Mouse (Mus musculus): Measurements from ENCODE around the gene Pnp. TPM values are rescaled to one million over a fixed set of nuclear protein-coding genes. Genes with fewer than 3 reads are reported as not detected.

Gene Pnp
- total and polyA plus RNA-seq, 3 experiments = 80.0 to 118 (median 99.3) TPM

- no peak for TF ChIP-seq ELF1 (IDR thresholded peaks at IDR 0.05; ENCODE audit: low read depth, low read length)
- Histone ChIP-seq H3K9ac (ENCODE audit: insufficient read depth, low read depth) (no peak overlapping the region), H3K79me2 (replicated peaks; ENCODE audit: control insufficient read depth, extremely low read depth, insufficient read depth, poor library complexity, severe bottlenecking) (no peaks in the 10 kb centered on the region), H3K4me1 (ENCODE audit: control insufficient read depth in 1 of 2, insufficient read depth in 2 of 2) (peaks cover 5 to 32% of the 10 kb centered on the region in 2 experiments), H3K4me3 (replicated peaks in 1 of 3; ENCODE audit: low read depth in 2 of 3, low read length in 2 of 3, poor library complexity in 1 of 3) (no peak overlapping the region), H3K9me3 (replicated peaks; ENCODE audit: low read length) (no peaks in the 10 kb centered on the region), H3K27ac (ENCODE audit: insufficient read depth, low read depth) (no peak overlapping the region), H3K27me3 (replicated peaks) (no peaks in the 10 kb centered on the region), H3K36me3 (replicated peaks in 1 of 2; ENCODE audit: control insufficient read depth in 1 of 2, insufficient read depth in 1 of 2, low read length in 1 of 2) (no peaks in the 10 kb centered on the region), H3K4me2 (ENCODE audit: insufficient read depth, low read depth, poor library complexity, severe bottlenecking) (no peak overlapping the region)
- dilution Hi-C loops (cut with MboI; ENCODE audit: extremely low pct_ligation_motif_present, extremely low pct_unique_long_range_greater_than_20kb, low sequenced_read_pairs) (no loop called here), in situ Hi-C loops (cut with MboI; ENCODE audit: low pct_ligation_motif_present, low pct_unique_long_range_greater_than_20kb, low sequenced_read_pairs) (no loop called here)
- no peak for DNase-seq (ENCODE audit: extremely low read depth)
Measured at GRCm38 (mm10) chr14:50973700-50974099, 42.8 kb downstream of the Pnp start.

- H3K4me3 ChIP-seq (replicated peaks in 1 of 3; ENCODE audit: low read depth in 2 of 3, low read length in 2 of 3, poor library complexity in 1 of 3) = no peak overlapping the region
- in situ Hi-C loops (cut with MboI; ENCODE audit: low pct_ligation_motif_present, low pct_unique_long_range_greater_than_20kb, low sequenced_read_pairs) = no loop called here
- H3K27me3 ChIP-seq (replicated peaks) = no peaks in the 10 kb centered on the region
- H3K36me3 ChIP-seq (replicated peaks in 1 of 2; ENCODE audit: control insufficient read depth in 1 of 2, insufficient read depth in 1 of 2, low read length in 1 of 2) = no peaks in the 10 kb centered on the region
- dilution Hi-C loops (cut with MboI; ENCODE audit: extremely low pct_ligation_motif_present, extremely low pct_unique_long_range_greater_than_20kb, low sequenced_read_pairs) = no loop called here
- H3K9ac ChIP-seq (ENCODE audit: insufficient read depth, low read depth) = no peak overlapping the region
- no peak for DNase-seq (ENCODE audit: extremely low read depth)
- H3K4me2 ChIP-seq (ENCODE audit: insufficient read depth, low read depth, poor library complexity, severe bottlenecking) = no peak overlapping the region
- H3K79me2 ChIP-seq (replicated peaks; ENCODE audit: control insufficient read depth, extremely low read depth, insufficient read depth, poor library complexity, severe bottlenecking) = no peaks in the 10 kb centered on the region
- H3K27ac ChIP-seq (ENCODE audit: insufficient read depth, low read depth) = no peak overlapping the region
- H3K4me1 ChIP-seq (ENCODE audit: control insufficient read depth in 1 of 2, insufficient read depth in 2 of 2) = peaks cover 5 to 32% of the 10 kb centered on the region in 2 experiments
- no peaks in the 10 kb centered on the region for H3K9me3 ChIP-seq (replicated peaks; ENCODE audit: low read length)
- TF ChIP-seq CHD1 (IDR thresholded peaks at IDR 0.05; ENCODE audit: low read depth, low read length) = no peak
- no peak for TF ChIP-seq ELF1 (IDR thresholded peaks at IDR 0.05; ENCODE audit: low read depth, low read length)
- TF ChIP-seq IRF4 (IDR thresholded peaks at IDR 0.05; ENCODE audit: low read depth, low read length) = no peak
- no peak for TF ChIP-seq ZMIZ1 (IDR thresholded peaks at IDR 0.05; ENCODE audit: low read depth, low read length)
- TF ChIP-seq ZNF384 (IDR thresholded peaks at IDR 0.05; ENCODE audit: low read depth, low read length) = no peak
- TF ChIP-seq JUND (conservative IDR thresholded peaks at IDR 0.05; ENCODE audit: low read depth, low read length) = no peak
- TF ChIP-seq UBTF (IDR thresholded peaks at IDR 0.05; ENCODE audit: low read depth, low read length) = no peak
- no peak for TF ChIP-seq POLR2AphosphoS2 (IDR thresholded peaks at IDR 0.05; ENCODE audit: low read depth, low read length)
- no peak for TF ChIP-seq MAZ (IDR thresholded peaks at IDR 0.05; ENCODE audit: low read depth, low read length)
- TF ChIP-seq USF1 (IDR thresholded peaks at IDR 0.05; ENCODE audit: low read depth, low read length) = no peak
- TF ChIP-seq RAD21 (IDR thresholded peaks at IDR 0.05; ENCODE audit: low read depth, low read length) = no peak
- no peak for TF ChIP-seq EP300 (IDR thresholded peaks at IDR 0.05; ENCODE audit: low read length)
- TF ChIP-seq POLR2A (IDR thresholded peaks at IDR 0.05; ENCODE audit: low read depth, low read length) = no peak
- no peak for TF ChIP-seq TCF12 (IDR thresholded peaks at IDR 0.05; ENCODE audit: low read depth, low read length)
- TF ChIP-seq PAX5 (IDR thresholded peaks at IDR 0.05; ENCODE audit: low read length) = no peak
Measured at GRCm38 (mm10) chr14:50975001-50975400, 44.1 kb downstream of the Pnp start.

GRCm38 (mm10) chr14:50976674-50977073, 45.8 kb downstream of the Pnp start:
- dilution Hi-C loops (cut with MboI; ENCODE audit: extremely low pct_ligation_motif_present, extremely low pct_unique_long_range_greater_than_20kb, low sequenced_read_pairs) (no loop called here), in situ Hi-C loops (cut with MboI; ENCODE audit: low pct_ligation_motif_present, low pct_unique_long_range_greater_than_20kb, low sequenced_read_pairs) (no loop called here)
- Histone ChIP-seq H3K9ac (ENCODE audit: insufficient read depth, low read depth) (peak overlapping the region; percentile 36), H3K79me2 (replicated peaks; ENCODE audit: control insufficient read depth, extremely low read depth, insufficient read depth, poor library complexity, severe bottlenecking) (no peaks in the 10 kb centered on the region), H3K27ac (ENCODE audit: insufficient read depth, low read depth) (no peak overlapping the region), H3K4me2 (ENCODE audit: insufficient read depth, low read depth, poor library complexity, severe bottlenecking) (peak overlapping the region; percentile 45), H3K36me3 (replicated peaks in 1 of 2; ENCODE audit: control insufficient read depth in 1 of 2, insufficient read depth in 1 of 2, low read length in 1 of 2) (no peaks in the 10 kb centered on the region), H3K9me3 (replicated peaks; ENCODE audit: low read length) (no peaks in the 10 kb centered on the region), H3K4me3 (replicated peaks in 1 of 3; ENCODE audit: low read depth in 2 of 3, low read length in 2 of 3, poor library complexity in 1 of 3) (no peak overlapping the region), H3K27me3 (replicated peaks) (no peaks in the 10 kb centered on the region), H3K4me1 (ENCODE audit: control insufficient read depth in 1 of 2, insufficient read depth in 2 of 2) (peaks cover 0 to 25% of the 10 kb centered on the region in 2 experiments; a peak in 2 of 4 replicates)
- DNase-seq (ENCODE audit: extremely low read depth) = peak; percentile 46
- TF ChIP-seq BHLHE40 (IDR thresholded peaks at IDR 0.05; ENCODE audit: low read depth, low read length) = peak; percentile 59; the same call in 1 of the 2 replicates
- peak; percentile 54; the same call in 1 of the 2 replicates for TF ChIP-seq NELFE (IDR thresholded peaks at IDR 0.05; ENCODE audit: low read depth, low read length)
- TF ChIP-seq KAT2A (IDR thresholded peaks at IDR 0.05; ENCODE audit: insufficient replicate concordance, low read length) = no peak
- TF ChIP-seq USF1 (IDR thresholded peaks at IDR 0.05; ENCODE audit: low read depth, low read length) = no peak
- no peak for TF ChIP-seq PAX5 (IDR thresholded peaks at IDR 0.05; ENCODE audit: low read length)
- TF ChIP-seq IRF4 (IDR thresholded peaks at IDR 0.05; ENCODE audit: low read depth, low read length) = peak; percentile 18; the same call in 1 of the 2 replicates
- TF ChIP-seq NRF1 (IDR thresholded peaks at IDR 0.05; ENCODE audit: low read depth, low read length) = no peak
- TF ChIP-seq RAD21 (IDR thresholded peaks at IDR 0.05; ENCODE audit: low read depth, low read length) = peak; percentile 44
- 0 out of 2 replicates have a peak, but pooled peaks have one; percentile 26 for TF ChIP-seq SIN3A (IDR thresholded peaks at IDR 0.05; ENCODE audit: low read length)
- no peak for TF ChIP-seq ZMIZ1 (IDR thresholded peaks at IDR 0.05; ENCODE audit: low read depth, low read length)
- no peak for TF ChIP-seq ETS1 (conservative IDR thresholded peaks at IDR 0.05; ENCODE audit: low read depth, low read length)
- 0 out of 2 replicates have a peak, but pooled peaks have one; percentile 34 for TF ChIP-seq MXI1 (IDR thresholded peaks at IDR 0.05; ENCODE audit: low read depth, low read length)
- TF ChIP-seq CHD2 (IDR thresholded peaks at IDR 0.05; ENCODE audit: low read length) = peak; percentile 63
- no peak for TF ChIP-seq USF2 (conservative IDR thresholded peaks at IDR 0.05; ENCODE audit: low read depth, low read length)
- no peak for TF ChIP-seq POLR2AphosphoS2 (IDR thresholded peaks at IDR 0.05; ENCODE audit: low read depth, low read length)
- TF ChIP-seq ZC3H11A (IDR thresholded peaks at IDR 0.05; ENCODE audit: low read depth, low read length) = no peak
- peak; percentile 38; the same call in 1 of the 2 replicates for TF ChIP-seq ELF1 (IDR thresholded peaks at IDR 0.05; ENCODE audit: low read depth, low read length)
